Mouse (Mus musculus) brain, embryonic 18.5 days (tissue): Measurements from ENCODE around the gene Fndc11.

Experiments used
- DNase-seq: peaks from one replicate; pipeline ENCODE4 v3.0.0-alpha.2; 2012; ENCODE audit warnings: low read depth, low spot score

The Fndc11 gene

DNA sequence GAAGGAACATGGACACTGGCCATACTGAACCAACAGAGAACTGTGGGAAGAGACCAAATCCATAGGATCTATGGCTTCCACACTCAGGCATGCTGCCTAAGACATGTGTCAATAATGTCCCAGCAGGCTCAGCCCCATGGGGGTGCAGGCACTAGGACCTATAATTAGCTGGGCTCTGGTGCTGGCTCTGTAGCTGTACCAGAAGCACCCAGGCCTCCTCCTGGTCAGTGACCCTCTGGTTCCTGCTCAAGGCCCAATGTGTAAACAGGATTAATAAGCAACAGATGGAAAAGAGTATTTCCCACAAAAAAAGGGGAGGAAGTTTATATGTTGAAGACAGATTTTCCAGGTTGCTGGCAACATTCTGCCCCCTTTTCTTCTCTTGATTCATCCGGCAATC, 33.4 kb downstream of the Fndc11 start:
- DNase-seq, result no peak

- DNase-seq, result no peak
These were observed 47.0 kb downstream of the Fndc11 start for GRCm38 (mm10) chr2:181266839-181267238.

GRCm38 (mm10) chr2:181272092-181272491, 52.3 kb downstream of the Fndc11 start:
- DNase-seq, result no peak
